Mouse (Mus musculus): ENCODE data around the gene Apobec4.

The Apobec4 gene

DNA sequence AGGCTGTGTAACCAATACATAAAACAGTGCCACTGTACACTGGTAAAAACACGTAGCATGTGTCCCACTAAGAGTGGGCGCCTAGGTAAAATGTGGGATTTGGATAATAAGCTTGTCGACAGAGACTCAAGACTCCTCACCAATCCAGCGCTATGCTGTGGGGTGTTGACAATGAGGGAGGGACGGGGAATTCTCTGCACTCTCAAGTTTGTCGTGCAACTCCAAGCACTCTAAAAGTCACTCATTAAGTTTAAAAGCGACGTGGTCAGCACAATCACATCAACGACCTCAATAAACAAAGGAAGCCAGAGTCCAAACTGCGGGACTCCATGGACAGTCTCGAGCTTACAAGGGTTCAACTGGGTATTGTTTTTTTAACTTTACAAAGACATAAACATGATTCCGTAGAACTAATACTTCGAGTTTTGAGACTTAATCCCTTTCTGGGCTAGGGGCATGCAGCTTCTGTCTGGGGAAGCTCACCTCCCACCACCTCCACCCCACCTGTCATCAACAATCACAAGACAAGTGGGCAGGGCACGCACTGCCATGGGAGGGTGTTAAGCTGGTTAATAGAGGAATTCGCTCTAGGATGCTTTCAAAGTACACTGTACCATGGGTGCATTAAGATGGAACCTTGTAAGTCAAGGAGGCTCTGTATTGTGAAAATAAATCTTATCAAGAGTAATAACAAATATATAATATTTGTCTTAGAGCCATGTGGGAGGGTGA is 7.1 kb upstream of the Apobec4 start:
- no peak overlapping the region for H3K4me3 ChIP-seq (replicated peaks; ENCODE audit: low read length)
- 0 out of 2 replicates have a peak, but pooled peaks cover 4% of the 10 kb centered on the region for H3K27me3 ChIP-seq (ENCODE audit: insufficient read depth, low read length)
- TF ChIP-seq POU5F1 (IDR thresholded peaks at IDR 0.05; ENCODE audit: borderline replicate concordance, low read length) (no peak), NANOG (IDR thresholded peaks at IDR 0.05; ENCODE audit: borderline replicate concordance, low read length) (no peak), CTCF (conservative IDR thresholded peaks at IDR 0.05; ENCODE audit: low read length) (no peak)
- H3K9me3 ChIP-seq (ENCODE audit: low read length) = no peaks in the 10 kb centered on the region
- H3K36me3 ChIP-seq (ENCODE audit: insufficient read depth, low read length) = no peaks in the 10 kb centered on the region
- H3K4me1 ChIP-seq (replicated peaks; ENCODE audit: low read depth, low read length) = no peaks in the 10 kb centered on the region; the same call in 1 of the 2 replicates

DNA sequence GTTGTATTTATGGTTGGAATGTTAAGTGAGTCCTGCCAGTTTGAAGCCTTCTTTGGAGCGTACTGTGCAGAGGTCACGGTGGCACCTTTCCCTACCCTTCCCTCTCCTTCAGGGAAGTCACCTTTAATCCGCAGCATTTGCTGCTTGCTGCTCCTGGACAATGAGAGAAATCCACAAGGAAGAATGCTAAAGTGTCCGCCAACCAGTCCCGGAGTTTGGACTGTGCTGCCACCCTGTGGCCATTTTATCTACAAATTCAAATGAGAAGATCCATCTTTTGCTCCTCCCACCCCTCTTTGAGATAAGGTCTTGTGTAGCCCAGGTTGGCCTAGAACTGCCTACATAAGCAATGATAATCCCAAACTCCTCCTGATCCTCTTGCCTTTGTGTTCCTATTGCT is 3.9 kb upstream of the Apobec4 start:
- TF ChIP-seq POU5F1 (IDR thresholded peaks at IDR 0.05; ENCODE audit: borderline replicate concordance, low read length) = no peak
- TF ChIP-seq CTCF (conservative IDR thresholded peaks at IDR 0.05; ENCODE audit: low read length) = peak; percentile 44
- Histone ChIP-seq H3K4me1 (replicated peaks; ENCODE audit: low read depth, low read length) (no peaks in the 10 kb centered on the region), H3K4me3 (replicated peaks; ENCODE audit: low read length) (no peak overlapping the region), H3K36me3 (ENCODE audit: insufficient read depth, low read length) (no peaks in the 10 kb centered on the region), H3K9me3 (ENCODE audit: low read length) (no peaks in the 10 kb centered on the region), H3K27me3 (ENCODE audit: insufficient read depth, low read length) (0 out of 2 replicates have a peak, but pooled peaks cover 4% of the 10 kb centered on the region)

DNA sequence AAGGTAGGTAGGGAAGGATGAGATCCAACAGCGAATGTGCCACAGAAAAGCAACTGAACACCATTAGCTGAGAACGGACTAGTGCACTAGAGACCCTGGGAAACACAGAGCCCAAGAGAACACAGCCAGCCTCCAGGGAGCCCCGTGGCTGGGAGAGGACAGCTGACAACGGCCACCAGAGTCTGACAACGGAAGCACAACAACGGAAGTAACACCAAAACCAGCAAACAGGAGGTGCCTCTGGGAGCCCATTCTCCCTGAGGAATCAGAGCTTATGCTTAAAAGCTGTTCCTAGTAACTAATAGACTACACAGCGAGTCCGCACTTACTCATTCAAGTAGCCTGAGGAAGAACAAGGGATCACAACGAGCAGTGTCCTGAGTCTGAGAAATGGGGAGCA is 1.1 kb upstream of the Apobec4 start:
- Histone ChIP-seq H3K4me3 (replicated peaks; ENCODE audit: low read length) (no peak overlapping the region), H3K27me3 (ENCODE audit: insufficient read depth, low read length) (0 out of 2 replicates have a peak, but pooled peaks cover 4% of the 10 kb centered on the region), H3K9me3 (ENCODE audit: low read length) (no peaks in the 10 kb centered on the region), H3K4me1 (replicated peaks; ENCODE audit: low read depth, low read length) (no peaks in the 10 kb centered on the region), H3K36me3 (ENCODE audit: insufficient read depth, low read length) (no peaks in the 10 kb centered on the region)
- no peak for TF ChIP-seq CTCF (conservative IDR thresholded peaks at IDR 0.05; ENCODE audit: low read length)
- no peak for TF ChIP-seq POU5F1 (IDR thresholded peaks at IDR 0.05; ENCODE audit: borderline replicate concordance, low read length)
- no peak for TF ChIP-seq NANOG (IDR thresholded peaks at IDR 0.05; ENCODE audit: borderline replicate concordance, low read length)

DNA sequence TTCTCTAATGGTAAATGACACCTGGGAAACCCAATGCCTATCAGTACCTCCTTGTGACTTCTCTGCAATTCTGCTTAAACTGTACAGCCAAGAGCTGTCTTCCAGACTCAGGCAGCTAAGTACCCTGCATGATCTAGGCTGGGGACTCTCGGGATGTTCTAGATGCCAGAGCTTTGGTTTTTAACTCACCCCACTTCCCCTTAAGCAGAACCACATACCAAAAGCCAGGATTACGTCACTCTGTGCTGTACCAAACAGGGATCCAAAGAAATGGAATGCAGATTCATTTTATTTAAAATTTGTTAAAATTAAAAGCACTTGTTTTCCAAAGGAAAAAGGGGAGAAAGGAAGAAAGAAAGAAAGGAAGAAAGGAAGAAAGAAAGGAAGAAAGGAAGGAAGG is 11.4 kb downstream of the Apobec4 start:
- no peak overlapping the region for H3K4me3 ChIP-seq (replicated peaks; ENCODE audit: low read length)
- H3K27me3 ChIP-seq (ENCODE audit: insufficient read depth, low read length) = peaks cover 21% of the 10 kb centered on the region
- TF ChIP-seq POU5F1 (IDR thresholded peaks at IDR 0.05; ENCODE audit: borderline replicate concordance, low read length) (no peak), CTCF (conservative IDR thresholded peaks at IDR 0.05; ENCODE audit: low read length) (no peak), NANOG (IDR thresholded peaks at IDR 0.05; ENCODE audit: borderline replicate concordance, low read length) (no peak)
- H3K36me3 ChIP-seq (ENCODE audit: insufficient read depth, low read length) = no peaks in the 10 kb centered on the region
- no peaks in the 10 kb centered on the region for H3K9me3 ChIP-seq (ENCODE audit: low read length)
- H3K4me1 ChIP-seq (replicated peaks; ENCODE audit: low read depth, low read length) = peaks cover 7% of the 10 kb centered on the region

DNA sequence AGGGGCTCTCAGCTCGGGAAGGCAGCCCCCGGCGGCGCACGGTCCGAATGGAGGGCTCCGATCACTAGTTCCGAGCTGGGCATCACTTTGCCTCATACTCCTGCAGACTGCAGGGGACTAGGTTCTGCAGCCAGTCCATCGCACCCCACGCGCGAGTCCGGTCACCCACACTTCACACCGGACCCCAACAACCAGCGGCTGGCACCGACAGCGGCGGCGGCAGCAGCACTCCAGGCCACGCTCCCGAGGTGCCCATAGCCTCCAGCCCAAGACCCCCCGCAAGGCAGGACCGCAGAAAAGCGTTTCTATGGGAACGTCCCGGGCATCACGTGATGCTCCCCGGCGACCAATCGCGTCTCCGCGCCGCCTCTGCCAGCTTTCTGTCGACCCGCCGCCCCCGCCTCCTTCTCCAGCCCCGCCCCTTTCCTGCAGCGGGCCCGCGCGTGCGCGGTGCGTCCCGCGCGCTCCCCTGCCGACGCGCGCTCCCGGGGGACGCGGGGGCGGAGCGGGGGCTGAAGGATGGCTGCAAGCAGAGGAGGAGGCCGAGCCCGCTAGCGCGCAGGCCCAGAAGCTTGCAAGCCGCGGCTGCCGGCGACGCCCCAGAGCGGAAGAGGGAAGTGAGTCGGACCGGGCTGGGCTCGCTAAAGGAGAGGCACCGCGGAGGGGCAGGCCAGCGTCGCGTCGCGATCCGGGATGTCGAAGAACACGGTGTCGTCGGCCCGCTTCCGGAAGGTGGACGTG is 15.9 kb downstream of the Apobec4 start, which contains the start of the genes Rgl1 and Arpc5:
Gene Rgl1 (minus strand): TSS at position 320 of the 741 bp plus-strand sequence.
Gene Arpc5 (plus strand): TSS at position 511 of the 741 bp plus-strand sequence.
- Histone ChIP-seq H3K27me3 (ENCODE audit: insufficient read depth, low read length) (peaks cover 21% of the 10 kb centered on the region), H3K36me3 (ENCODE audit: insufficient read depth, low read length) (peaks cover 29% of the 10 kb centered on the region), H3K9me3 (ENCODE audit: low read length) (no peaks in the 10 kb centered on the region), H3K4me3 (replicated peaks; ENCODE audit: low read length) (peak within 1 kb of the TSS; percentile 98), H3K4me1 (replicated peaks; ENCODE audit: low read depth, low read length) (peaks cover 20% of the 10 kb centered on the region)
- TF ChIP-seq NANOG (IDR thresholded peaks at IDR 0.05; ENCODE audit: borderline replicate concordance, low read length) (no peak), POU5F1 (IDR thresholded peaks at IDR 0.05; ENCODE audit: borderline replicate concordance, low read length) (no peak), CTCF (conservative IDR thresholded peaks at IDR 0.05; ENCODE audit: low read length) (no peak)

DNA sequence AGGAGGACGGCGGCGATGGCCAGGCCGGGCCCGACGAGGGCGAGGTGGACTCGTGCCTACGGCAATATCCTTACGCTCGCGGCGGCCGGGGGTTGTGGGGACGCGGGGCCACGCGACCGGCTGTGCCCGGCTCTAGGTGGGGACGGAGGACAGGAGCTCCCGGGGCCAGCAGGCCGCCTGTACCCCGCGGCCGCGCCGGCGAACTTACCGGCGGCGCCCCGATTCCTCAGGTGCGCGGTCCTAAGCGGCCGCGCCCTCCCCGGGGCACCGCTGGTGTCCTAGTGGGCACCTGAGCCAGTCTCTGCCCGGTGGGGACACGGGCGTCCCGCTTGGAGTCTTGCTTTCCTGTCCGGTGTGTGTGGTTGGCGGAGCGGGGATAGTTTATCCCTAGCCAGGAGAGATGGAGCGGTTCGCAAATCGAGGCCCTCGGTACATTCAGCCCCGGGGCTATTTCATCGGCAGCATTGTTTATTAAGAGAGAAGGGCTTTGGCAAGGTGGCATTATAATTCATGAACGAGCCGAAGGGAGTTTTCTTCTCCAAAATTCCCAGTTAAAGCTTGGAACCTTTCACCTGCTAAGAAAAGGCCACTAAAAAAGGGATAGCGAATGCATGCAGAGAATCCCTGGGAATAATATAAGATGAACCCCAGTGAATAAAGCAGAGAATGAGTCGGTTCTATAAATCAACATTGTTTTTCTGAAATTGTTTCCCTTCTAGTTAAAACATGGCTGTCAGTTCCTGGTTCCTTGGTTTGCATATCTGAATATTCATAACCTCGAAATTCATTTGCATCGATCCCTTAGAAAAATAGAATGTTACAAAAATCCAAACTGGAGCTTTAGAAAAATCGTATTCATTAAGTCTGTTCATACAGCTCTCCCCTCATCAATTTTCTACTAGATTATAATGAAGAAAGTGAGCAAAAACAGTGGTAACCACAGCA is 16.7 kb downstream of the Apobec4 start:
- Histone ChIP-seq H3K27me3 (ENCODE audit: insufficient read depth, low read length) (peaks cover 21% of the 10 kb centered on the region), H3K4me1 (replicated peaks; ENCODE audit: low read depth, low read length) (peaks cover 20% of the 10 kb centered on the region), H3K9me3 (ENCODE audit: low read length) (no peaks in the 10 kb centered on the region), H3K36me3 (ENCODE audit: insufficient read depth, low read length) (peaks cover 36% of the 10 kb centered on the region), H3K4me3 (replicated peaks; ENCODE audit: low read length) (peak overlapping the region; percentile 98)
- TF ChIP-seq NANOG (IDR thresholded peaks at IDR 0.05; ENCODE audit: borderline replicate concordance, low read length) (no peak), CTCF (conservative IDR thresholded peaks at IDR 0.05; ENCODE audit: low read length) (no peak), POU5F1 (IDR thresholded peaks at IDR 0.05; ENCODE audit: borderline replicate concordance, low read length) (no peak)

DNA sequence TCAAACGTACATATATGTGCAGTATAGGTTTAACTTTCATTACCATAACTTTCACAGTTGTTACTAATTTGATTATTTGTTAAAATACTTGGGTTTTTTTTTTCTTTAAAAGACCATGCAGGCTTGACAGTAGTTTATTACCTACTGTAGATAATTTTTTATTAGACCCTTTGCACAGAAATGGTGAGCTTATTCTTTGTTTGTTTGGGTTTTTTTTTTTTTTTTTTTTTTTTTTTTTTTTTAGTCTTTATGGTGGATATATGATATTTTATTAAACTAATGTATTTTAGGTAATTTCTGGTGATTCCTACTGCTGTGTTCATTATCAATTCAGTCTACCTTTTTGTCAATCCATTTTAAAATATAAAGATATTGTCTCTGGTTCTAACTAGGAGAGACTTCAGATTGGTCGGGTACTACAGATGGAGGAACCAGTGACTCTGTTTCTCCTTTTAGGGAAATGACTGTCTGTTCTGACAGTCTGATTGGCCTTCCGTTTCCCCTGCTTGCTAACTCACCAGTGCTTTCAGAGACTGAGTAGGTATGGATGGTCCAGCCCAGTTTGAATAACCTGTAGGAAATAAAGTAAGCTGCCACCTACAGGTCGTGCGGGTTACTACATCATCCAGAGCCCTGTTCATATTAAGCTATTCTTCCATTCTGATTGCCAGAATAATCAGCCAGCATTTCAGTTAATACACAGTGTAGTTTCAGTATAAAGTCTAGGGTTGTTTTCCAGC is 17.6 kb downstream of the Apobec4 start:
- Histone ChIP-seq H3K4me3 (replicated peaks; ENCODE audit: low read length) (no peak overlapping the region), H3K9me3 (ENCODE audit: low read length) (no peaks in the 10 kb centered on the region), H3K27me3 (ENCODE audit: insufficient read depth, low read length) (peaks cover 21% of the 10 kb centered on the region), H3K36me3 (ENCODE audit: insufficient read depth, low read length) (peaks cover 45% of the 10 kb centered on the region), H3K4me1 (replicated peaks; ENCODE audit: low read depth, low read length) (peaks cover 20% of the 10 kb centered on the region)
- TF ChIP-seq POU5F1 (IDR thresholded peaks at IDR 0.05; ENCODE audit: borderline replicate concordance, low read length) = no peak
- TF ChIP-seq CTCF (conservative IDR thresholded peaks at IDR 0.05; ENCODE audit: low read length) = peak; percentile 93
- TF ChIP-seq NANOG (IDR thresholded peaks at IDR 0.05; ENCODE audit: borderline replicate concordance, low read length) = no peak

Data from E14TG2a.4 (cell line).